Mouse (Mus musculus) embryonic fibroblast, embryonic 13.5 days (primary cell): ENCODE measurements at regions not wholly inside any gene's neighbourhood (a gene's known extent, or its start where the extent isn't known, plus 50 kb on each side); places are given as distances from the start of the nearest gene placed in this dataset.

ENCODE experiments used
- H3K27ac ChIP-seq: 2 replicates; pipeline ENCODE4 v1.5.1; 2012; ENCODE audit warnings: low read length, control low read depth, inconsistent platforms; ENCODE audit not compliant: insufficient read depth
- H3K4me1 ChIP-seq: 2 replicates; pipeline ENCODE4 v1.6.1; 2011; ENCODE audit warnings: low read length; ENCODE audit not compliant: control insufficient read depth, insufficient read depth
- H3K4me3 ChIP-seq: 2 replicates; pipeline ENCODE4 v1.5.1; 2011; ENCODE audit warnings: mild to moderate bottlenecking, control low read depth, low read length; ENCODE audit not compliant: insufficient read depth
- CTCF ChIP-seq: IDR thresholded peaks from 2 replicates; pipeline ENCODE4 v1.5.1; 2011; ENCODE audit warnings: mild to moderate bottlenecking, control low read depth, low read length, moderate library complexity, borderline replicate concordance; ENCODE audit not compliant: insufficient read depth
- POLR2A ChIP-seq: IDR thresholded peaks from 2 replicates; pipeline ENCODE4 v1.6.1; 2011; ENCODE audit warnings: low read depth, mild to moderate bottlenecking, control low read depth, low read length, moderate library complexity

DNA sequence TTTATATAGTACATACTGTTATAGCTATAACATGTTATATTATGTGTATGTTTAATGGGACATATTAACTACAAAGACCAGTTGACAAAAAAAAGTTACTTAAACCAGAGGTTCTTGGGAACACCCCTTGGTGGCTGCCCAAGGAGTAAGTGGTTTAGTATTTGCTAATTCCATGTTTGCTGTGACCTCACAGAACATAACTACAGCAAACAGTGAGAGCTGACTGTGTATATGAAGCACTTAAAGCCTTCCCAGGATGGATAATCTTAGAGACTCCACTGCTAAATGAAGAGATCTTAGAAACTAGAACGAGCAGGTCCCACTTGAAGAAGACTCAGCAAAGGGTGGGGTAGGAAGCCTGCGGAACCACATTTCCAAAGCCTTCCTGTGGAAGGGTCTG is 263.9 kb downstream of the Gm19410 start:
- Histone ChIP-seq H3K4me3 (no peak overlapping the region), H3K4me1 (peaks cover 7% of the 10 kb centered on the region; the same call in 1 of the 2 replicates), H3K27ac (no peak overlapping the region)
- TF ChIP-seq POLR2A (no peak), CTCF (no peak)

DNA sequence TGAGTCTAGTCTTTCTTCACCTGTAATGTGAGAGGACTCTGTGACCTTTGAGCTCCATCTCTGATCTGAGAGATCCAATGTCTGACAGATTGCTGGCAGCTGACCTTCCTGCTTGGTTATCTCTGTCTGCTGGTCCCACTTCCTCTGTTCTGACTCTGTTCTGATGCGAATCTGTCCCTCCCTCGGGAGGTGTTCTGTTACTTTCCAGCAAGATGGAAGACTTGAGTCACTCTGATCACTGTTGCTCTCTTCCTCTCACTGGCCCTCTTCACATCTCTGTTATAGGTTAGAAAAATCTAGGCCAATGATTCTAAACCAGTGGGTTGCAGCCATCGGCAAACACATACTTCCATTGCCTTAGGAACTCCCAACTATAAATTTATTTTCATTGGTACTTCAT is 264.6 kb downstream of the Gm19410 start:
- no peak overlapping the region for H3K4me3 ChIP-seq
- TF ChIP-seq POLR2A, result no peak
- no peak for TF ChIP-seq CTCF
- H3K4me1 ChIP-seq, result peaks cover 7% of the 10 kb centered on the region; the same call in 1 of the 2 replicates
- H3K27ac ChIP-seq, result no peak overlapping the region

DNA sequence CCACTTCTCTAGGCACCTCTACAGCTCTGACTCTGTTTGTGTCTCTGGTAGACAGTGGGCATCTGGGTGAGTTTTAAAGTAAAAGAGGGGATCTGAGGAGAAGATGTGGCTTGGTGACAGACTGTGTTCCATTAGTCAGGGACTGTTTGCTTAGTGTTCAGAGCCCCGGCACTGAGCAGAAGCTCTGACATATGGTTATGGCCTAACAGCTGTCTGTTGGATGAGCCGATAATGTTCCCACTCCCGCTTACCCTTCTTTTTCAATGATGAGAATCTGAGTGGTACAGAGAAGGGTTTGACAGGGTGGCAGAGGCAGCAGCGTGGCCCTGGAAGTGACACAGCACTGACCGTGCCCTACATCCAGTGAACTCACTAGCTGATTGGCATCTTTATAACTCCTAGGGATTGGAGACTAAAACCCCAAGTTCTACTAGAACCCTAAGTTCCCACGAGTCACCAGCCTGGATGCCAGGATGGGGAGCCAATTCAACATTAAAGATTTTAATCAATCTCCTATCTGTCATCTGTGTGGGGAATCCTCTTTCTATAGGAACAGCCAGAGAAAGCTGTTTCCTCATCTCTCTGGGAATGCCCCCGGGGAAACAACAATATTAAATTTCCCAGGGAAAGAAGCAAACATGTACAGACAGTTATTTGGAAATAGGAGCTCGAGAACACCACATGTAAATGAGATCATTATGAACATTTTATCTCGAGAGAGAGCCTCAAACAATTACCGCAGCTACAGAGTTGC is 266.6 kb downstream of the Gm19410 start:
- H3K27ac ChIP-seq, result no peak overlapping the region
- no peak overlapping the region for H3K4me3 ChIP-seq
- peaks cover 7% of the 10 kb centered on the region; the same call in 1 of the 2 replicates for H3K4me1 ChIP-seq
- TF ChIP-seq CTCF (no peak), POLR2A (no peak)

DNA sequence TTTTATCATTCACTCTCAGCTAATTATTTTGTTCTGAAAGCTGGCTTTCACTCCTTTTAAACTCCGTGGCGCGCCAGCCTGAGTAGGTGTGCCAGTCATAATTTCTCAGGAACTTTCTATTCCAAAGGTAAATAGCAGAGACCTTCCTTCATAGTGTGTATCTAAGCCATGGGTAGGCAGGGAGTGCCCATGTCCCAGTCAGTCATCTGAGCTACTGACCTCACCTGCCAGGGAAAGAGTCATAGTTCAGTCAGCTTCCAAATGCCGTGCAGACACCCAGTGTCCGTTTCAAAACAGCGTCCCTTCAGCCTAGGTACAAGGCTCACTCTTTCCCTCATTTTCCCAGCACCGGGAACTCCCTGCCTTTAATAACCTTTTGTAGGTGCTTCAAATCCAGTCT is 269.7 kb downstream of the Gm19410 start:
- TF ChIP-seq CTCF, result no peak
- TF ChIP-seq POLR2A, result no peak
- Histone ChIP-seq H3K4me1 (peaks cover 3% of the 10 kb centered on the region; the same call in 1 of the 2 replicates), H3K4me3 (no peak overlapping the region), H3K27ac (no peak overlapping the region)

DNA sequence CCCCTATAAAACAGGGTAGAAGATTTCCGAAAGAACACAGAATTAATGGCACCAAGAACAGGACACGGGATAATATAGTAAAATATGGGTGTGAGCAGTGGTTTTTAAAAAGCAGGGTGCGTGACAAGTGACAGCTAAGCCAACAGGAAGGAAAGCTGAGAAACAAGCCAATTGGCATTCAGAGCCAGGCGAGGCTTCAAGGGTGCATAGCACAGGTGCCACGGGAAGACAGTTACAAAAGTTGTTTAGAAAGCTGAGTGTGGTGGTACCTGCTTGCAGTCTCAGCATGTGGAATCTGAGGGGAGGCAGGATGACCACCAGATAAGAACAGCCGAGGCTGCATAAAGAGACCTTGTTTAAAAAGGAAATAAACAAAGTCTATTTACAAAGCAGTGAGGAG is 270.7 kb downstream of the Gm19410 start:
- Histone ChIP-seq H3K4me3 (no peak overlapping the region), H3K4me1 (no peaks in the 10 kb centered on the region), H3K27ac (no peak overlapping the region)
- TF ChIP-seq POLR2A, result no peak
- no peak for TF ChIP-seq CTCF

DNA sequence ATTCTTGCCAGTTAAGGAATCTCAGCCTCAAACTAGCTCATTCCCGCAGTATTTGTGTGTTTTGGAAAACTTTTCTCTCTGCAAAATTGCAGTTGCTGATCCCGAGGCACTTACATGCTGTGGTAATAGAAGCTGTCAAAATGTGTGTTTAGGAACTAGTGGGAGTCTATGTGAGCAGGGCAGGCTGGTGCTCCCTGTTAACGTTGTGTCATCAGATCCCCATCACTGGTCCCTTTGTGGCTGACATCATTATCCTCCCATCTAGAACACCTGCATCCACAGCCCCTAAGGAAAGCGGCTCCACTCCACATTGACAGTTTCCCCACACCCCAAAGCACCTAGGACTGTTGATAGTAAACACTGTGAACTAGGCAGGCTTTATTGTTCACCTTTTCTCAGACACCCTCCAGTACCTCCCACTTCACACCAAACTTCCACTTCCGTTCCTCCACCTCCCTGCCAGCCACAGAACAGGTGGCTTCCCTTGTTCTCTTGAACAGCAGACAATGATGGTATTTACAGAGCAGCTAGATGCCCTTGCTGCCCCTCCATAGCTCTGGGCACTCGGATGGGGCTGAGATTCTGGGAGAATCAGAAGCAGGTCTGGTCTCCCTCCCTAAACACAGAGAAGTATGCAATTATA is 275.8 kb downstream of the Gm19410 start:
- Histone ChIP-seq H3K27ac (no peak overlapping the region), H3K4me1 (no peaks in the 10 kb centered on the region), H3K4me3 (no peak overlapping the region)
- no peak for TF ChIP-seq POLR2A

DNA sequence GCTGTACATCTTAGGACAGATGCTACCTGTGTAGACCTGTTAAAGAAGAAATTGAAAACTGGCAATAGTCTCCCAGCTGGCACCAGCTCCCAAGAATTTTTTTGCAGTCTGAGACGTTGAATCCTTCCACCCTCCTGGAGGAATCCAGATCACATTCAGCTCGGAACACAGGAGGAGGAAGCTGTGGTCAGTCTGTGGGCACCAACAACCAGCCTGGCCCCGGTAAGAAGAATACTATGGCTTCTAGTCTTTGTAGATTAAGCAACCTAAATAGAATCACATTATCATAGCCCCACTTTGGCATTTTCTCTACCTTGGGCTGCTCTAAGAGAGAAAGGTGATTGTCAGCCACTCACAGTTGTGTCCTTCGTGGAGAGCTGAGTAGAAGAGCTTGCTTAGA is 277.0 kb downstream of the Gm19410 start:
- no peak overlapping the region for H3K4me3 ChIP-seq
- no peak overlapping the region for H3K27ac ChIP-seq
- H3K4me1 ChIP-seq, result no peaks in the 10 kb centered on the region
- no peak for TF ChIP-seq POLR2A
- no peak for TF ChIP-seq CTCF
